Mouse (Mus musculus): ENCODE results near the gene Rap1b. TPM values are rescaled to one million over a fixed set of nuclear protein-coding genes. Genes with fewer than 3 reads are reported as not detected.

Gene Rap1b
- total RNA-seq, 1 experiment, result 49.6 TPM

- H3K27ac ChIP-seq (ENCODE audit: insufficient read depth, low read depth, low read length, poor library complexity, severe bottlenecking), result no peak overlapping the region
- peaks cover 0 to 6% of the 10 kb centered on the region in 2 experiments; a peak in 1 of 4 replicates for H3K4me1 ChIP-seq (ENCODE audit: control insufficient read depth in 2 of 2, insufficient read depth in 2 of 2, low read length in 2 of 2, poor library complexity in 1 of 2)
- H3K36me3 ChIP-seq (ENCODE audit: control insufficient read depth, insufficient read depth, low read length, poor library complexity, severe bottlenecking), result peaks cover 59% of the 10 kb centered on the region
- DNase-seq (ENCODE audit: low read depth, low spot score), result no peak
- TF ChIP-seq ZC3H11A (IDR thresholded peaks at IDR 0.05; ENCODE audit: borderline replicate concordance, low read depth, low read length) (no peak), CHD2 (IDR thresholded peaks at IDR 0.05; ENCODE audit: low read depth, low read length) (no peak), MAFK (IDR thresholded peaks at IDR 0.05; ENCODE audit: insufficient read depth, low read depth, low read length) (no peak), HCFC1 (IDR thresholded peaks at IDR 0.05; ENCODE audit: borderline replicate concordance, insufficient read depth, low read length) (no peak)
- in situ Hi-C loops (cut with MboI; ENCODE audit: low sequenced_read_pairs in 2 of 2, unreplicated experiment in 2 of 2), result no loop called here
- no peak overlapping the region for H3K9ac ChIP-seq (ENCODE audit: insufficient read depth, low read depth, low read length, poor library complexity, severe bottlenecking)
- no peaks in the 10 kb centered on the region for H3K9me3 ChIP-seq (ENCODE audit: control insufficient read depth, insufficient read depth, low read depth, low read length)
- H3K4me3 ChIP-seq (ENCODE audit: insufficient read depth in 1 of 2, low read depth in 1 of 2, low read length in 2 of 2, poor library complexity in 1 of 2, severe bottlenecking in 1 of 2), result no peak overlapping the region
These were observed 65.4 kb downstream of the Rap1b start for GRCm38 (mm10) chr10:117780306-117780911.

GRCm38 (mm10) chr10:117779581-117780305 lies 66.1 kb downstream of the Rap1b start:
- no peak overlapping the region for H3K4me3 ChIP-seq (ENCODE audit: insufficient read depth in 1 of 2, low read depth in 1 of 2, low read length in 2 of 2, poor library complexity in 1 of 2, severe bottlenecking in 1 of 2)
- H3K36me3 ChIP-seq (ENCODE audit: control insufficient read depth, insufficient read depth, low read length, poor library complexity, severe bottlenecking), result peaks cover 60% of the 10 kb centered on the region
- H3K9ac ChIP-seq (ENCODE audit: insufficient read depth, low read depth, low read length, poor library complexity, severe bottlenecking), result no peak overlapping the region
- DNase-seq (ENCODE audit: low read depth, low spot score), result no peak
- H3K9me3 ChIP-seq (ENCODE audit: control insufficient read depth, insufficient read depth, low read depth, low read length), result no peaks in the 10 kb centered on the region
- H3K27ac ChIP-seq (ENCODE audit: insufficient read depth, low read depth, low read length, poor library complexity, severe bottlenecking), result no peak overlapping the region
- TF ChIP-seq HCFC1 (IDR thresholded peaks at IDR 0.05; ENCODE audit: borderline replicate concordance, insufficient read depth, low read length) (no peak), ZC3H11A (IDR thresholded peaks at IDR 0.05; ENCODE audit: borderline replicate concordance, low read depth, low read length) (no peak), CHD2 (IDR thresholded peaks at IDR 0.05; ENCODE audit: low read depth, low read length) (no peak), MAFK (IDR thresholded peaks at IDR 0.05; ENCODE audit: insufficient read depth, low read depth, low read length) (no peak), ZNF384 (IDR thresholded peaks at IDR 0.05; ENCODE audit: low read depth, low read length) (no peak)
- in situ Hi-C loops (cut with MboI; ENCODE audit: low sequenced_read_pairs in 2 of 2, unreplicated experiment in 2 of 2), result no loop called here
- peaks cover 0 to 6% of the 10 kb centered on the region in 2 experiments; a peak in 1 of 4 replicates for H3K4me1 ChIP-seq (ENCODE audit: control insufficient read depth in 2 of 2, insufficient read depth in 2 of 2, low read length in 2 of 2, poor library complexity in 1 of 2)

- Histone ChIP-seq H3K9ac (ENCODE audit: insufficient read depth, low read depth, low read length, poor library complexity, severe bottlenecking) (no peak overlapping the region), H3K36me3 (ENCODE audit: control insufficient read depth, insufficient read depth, low read length, poor library complexity, severe bottlenecking) (peaks cover 60% of the 10 kb centered on the region), H3K4me3 (ENCODE audit: insufficient read depth in 1 of 2, low read depth in 1 of 2, low read length in 2 of 2, poor library complexity in 1 of 2, severe bottlenecking in 1 of 2) (no peak overlapping the region), H3K9me3 (ENCODE audit: control insufficient read depth, insufficient read depth, low read depth, low read length) (no peaks in the 10 kb centered on the region), H3K27ac (ENCODE audit: insufficient read depth, low read depth, low read length, poor library complexity, severe bottlenecking) (no peak overlapping the region), H3K4me1 (ENCODE audit: control insufficient read depth in 2 of 2, insufficient read depth in 2 of 2, low read length in 2 of 2, poor library complexity in 1 of 2) (peaks cover 0 to 6% of the 10 kb centered on the region in 2 experiments; a peak in 1 of 4 replicates)
- DNase-seq (ENCODE audit: low read depth, low spot score), result no peak
- in situ Hi-C loops (cut with MboI; ENCODE audit: low sequenced_read_pairs in 2 of 2, unreplicated experiment in 2 of 2), result no loop called here
- no peak for TF ChIP-seq CHD2 (IDR thresholded peaks at IDR 0.05; ENCODE audit: low read depth, low read length)
- no peak for TF ChIP-seq MAFK (IDR thresholded peaks at IDR 0.05; ENCODE audit: insufficient read depth, low read depth, low read length)
- TF ChIP-seq HCFC1 (IDR thresholded peaks at IDR 0.05; ENCODE audit: borderline replicate concordance, insufficient read depth, low read length), result no peak
- TF ChIP-seq ZC3H11A (IDR thresholded peaks at IDR 0.05; ENCODE audit: borderline replicate concordance, low read depth, low read length), result no peak
- no peak for TF ChIP-seq ZNF384 (IDR thresholded peaks at IDR 0.05; ENCODE audit: low read depth, low read length)
These were observed 66.9 kb downstream of the Rap1b start for GRCm38 (mm10) chr10:117778951-117779350.

GRCm38 (mm10) chr10:117778328-117778910 lies 67.4 kb downstream of the Rap1b start:
- Histone ChIP-seq H3K4me3 (ENCODE audit: insufficient read depth in 1 of 2, low read depth in 1 of 2, low read length in 2 of 2, poor library complexity in 1 of 2, severe bottlenecking in 1 of 2) (no peak overlapping the region), H3K9me3 (ENCODE audit: control insufficient read depth, insufficient read depth, low read depth, low read length) (no peaks in the 10 kb centered on the region), H3K9ac (ENCODE audit: insufficient read depth, low read depth, low read length, poor library complexity, severe bottlenecking) (no peak overlapping the region), H3K4me1 (ENCODE audit: control insufficient read depth in 2 of 2, insufficient read depth in 2 of 2, low read length in 2 of 2, poor library complexity in 1 of 2) (peaks cover 0 to 6% of the 10 kb centered on the region in 2 experiments; a peak in 1 of 4 replicates), H3K36me3 (ENCODE audit: control insufficient read depth, insufficient read depth, low read length, poor library complexity, severe bottlenecking) (peaks cover 60% of the 10 kb centered on the region), H3K27ac (ENCODE audit: insufficient read depth, low read depth, low read length, poor library complexity, severe bottlenecking) (no peak overlapping the region)
- no peak for TF ChIP-seq ZC3H11A (IDR thresholded peaks at IDR 0.05; ENCODE audit: borderline replicate concordance, low read depth, low read length)
- TF ChIP-seq ZNF384 (IDR thresholded peaks at IDR 0.05; ENCODE audit: low read depth, low read length), result no peak
- no peak for TF ChIP-seq MAFK (IDR thresholded peaks at IDR 0.05; ENCODE audit: insufficient read depth, low read depth, low read length)
- no peak for TF ChIP-seq HCFC1 (IDR thresholded peaks at IDR 0.05; ENCODE audit: borderline replicate concordance, insufficient read depth, low read length)
- TF ChIP-seq CHD2 (IDR thresholded peaks at IDR 0.05; ENCODE audit: low read depth, low read length), result no peak
- in situ Hi-C loops (cut with MboI; ENCODE audit: low sequenced_read_pairs in 2 of 2, unreplicated experiment in 2 of 2), result no loop called here
- DNase-seq (ENCODE audit: low read depth, low spot score), result no peak
